Mouse (Mus musculus): ENCODE measurements around the gene Ephb4. TPM values are rescaled to one million over a fixed set of nuclear protein-coding genes. Genes with fewer than 3 reads are reported as not detected.

Gene Ephb4
- polyA plus RNA-seq, 1 experiment = 4.5 TPM

DNA sequence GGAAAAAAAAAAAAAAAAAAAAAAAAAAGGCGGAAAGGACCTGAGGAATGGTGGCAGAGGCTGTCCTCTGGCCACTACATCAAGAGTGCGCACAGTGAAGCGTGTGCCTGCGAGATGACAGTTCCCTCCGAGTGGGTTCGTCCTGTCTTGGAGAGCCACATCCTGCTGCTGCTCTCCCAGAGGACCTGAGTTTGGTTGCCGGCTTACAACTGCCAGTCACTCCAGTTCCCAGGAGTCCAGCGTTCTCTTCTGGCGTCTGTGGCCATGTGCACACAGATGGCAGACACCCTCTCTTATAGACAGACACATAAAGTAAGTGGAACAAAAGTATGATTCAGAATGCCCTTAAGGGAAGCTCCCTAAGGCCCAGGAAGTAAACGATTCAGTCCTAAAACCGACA lies 27.3 kb downstream of the Ephb4 start:
- 33% methylated on average over 11 of the region's 11 CpGs for WGBS
- Histone ChIP-seq H3K4me1 (ENCODE audit: control insufficient read depth, insufficient read depth, low read length) (peaks cover 2% of the 10 kb centered on the region), H3K27ac (ENCODE audit: control insufficient read depth, insufficient read depth, low read depth, low read length, poor library complexity) (no peak overlapping the region), H3K4me3 (replicated peaks; ENCODE audit: control insufficient read depth, low read depth, low read length) (no peak overlapping the region)
- TF ChIP-seq POLR2A (IDR thresholded peaks at IDR 0.05; ENCODE audit: borderline replicate concordance, control insufficient read depth, low read depth, low read length) (no peak), CTCF (IDR thresholded peaks at IDR 0.05; ENCODE audit: control insufficient read depth, insufficient read depth, low read length) (no peak)

DNA sequence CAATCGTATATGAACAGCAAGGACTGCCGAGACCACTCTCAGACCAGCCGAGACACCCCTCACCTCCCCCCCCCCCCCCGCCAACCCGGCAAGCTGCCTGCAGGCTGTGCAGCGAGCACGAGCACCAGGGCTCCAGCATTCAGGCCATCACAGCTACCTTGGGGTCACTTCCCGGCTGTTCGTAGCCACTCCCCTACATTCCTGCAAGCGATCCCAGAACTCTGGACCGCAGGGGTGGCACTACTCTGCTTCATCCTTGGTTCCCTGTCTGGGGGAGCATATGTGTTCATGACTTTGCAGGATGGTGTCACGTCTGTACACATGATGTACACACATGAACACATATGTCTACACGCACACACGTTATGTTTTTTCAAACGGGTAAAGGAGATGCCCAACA lies 27.7 kb downstream of the Ephb4 start:
- 43% methylated on average over 12 of the region's 15 CpGs for WGBS
- no peak overlapping the region for H3K4me3 ChIP-seq (replicated peaks; ENCODE audit: control insufficient read depth, low read depth, low read length)
- no peak overlapping the region for H3K27ac ChIP-seq (ENCODE audit: control insufficient read depth, insufficient read depth, low read depth, low read length, poor library complexity)
- peaks cover 2% of the 10 kb centered on the region for H3K4me1 ChIP-seq (ENCODE audit: control insufficient read depth, insufficient read depth, low read length)
- no peak for TF ChIP-seq CTCF (IDR thresholded peaks at IDR 0.05; ENCODE audit: control insufficient read depth, insufficient read depth, low read length)
- TF ChIP-seq POLR2A (IDR thresholded peaks at IDR 0.05; ENCODE audit: borderline replicate concordance, control insufficient read depth, low read depth, low read length) = no peak

DNA sequence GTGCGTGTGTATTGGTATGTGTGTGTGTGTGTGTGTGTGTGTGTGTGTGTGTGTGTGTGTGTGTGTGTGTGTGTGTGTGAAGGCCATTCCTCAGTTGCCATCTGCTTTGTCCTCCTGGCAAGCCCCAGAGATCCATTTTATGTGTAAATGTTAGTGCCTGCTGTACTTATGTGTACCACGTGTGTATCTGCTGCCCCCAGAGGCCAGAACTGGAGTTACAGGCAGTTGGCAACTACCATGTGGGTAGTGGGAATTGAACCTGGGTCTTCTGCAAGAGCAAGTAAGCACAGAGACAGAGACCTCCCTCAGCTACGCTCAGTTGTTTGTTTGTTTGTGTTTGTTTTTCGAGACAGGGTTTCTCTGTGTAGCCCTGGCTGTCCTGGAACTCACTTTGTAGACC lies 31.2 kb downstream of the Ephb4 start:
- 54% methylated on average over 4 of the region's 4 CpGs for WGBS
- H3K4me1 ChIP-seq (ENCODE audit: control insufficient read depth, insufficient read depth, low read length) = peaks cover 2% of the 10 kb centered on the region
- no peak overlapping the region for H3K27ac ChIP-seq (ENCODE audit: control insufficient read depth, insufficient read depth, low read depth, low read length, poor library complexity)
- H3K4me3 ChIP-seq (replicated peaks; ENCODE audit: control insufficient read depth, low read depth, low read length) = no peak overlapping the region
- TF ChIP-seq CTCF (IDR thresholded peaks at IDR 0.05; ENCODE audit: control insufficient read depth, insufficient read depth, low read length) (peak; percentile 73), POLR2A (IDR thresholded peaks at IDR 0.05; ENCODE audit: borderline replicate concordance, control insufficient read depth, low read depth, low read length) (no peak)

- 61% methylated on average over 7 of the region's 7 CpGs for WGBS
- Histone ChIP-seq H3K27ac (ENCODE audit: control insufficient read depth, insufficient read depth, low read depth, low read length, poor library complexity) (peak overlapping the region; percentile 39; the same call in 1 of the 2 replicates), H3K4me3 (replicated peaks; ENCODE audit: control insufficient read depth, low read depth, low read length) (no peak overlapping the region), H3K4me1 (ENCODE audit: control insufficient read depth, insufficient read depth, low read length) (no peaks in the 10 kb centered on the region)
- no peak for TF ChIP-seq CTCF (IDR thresholded peaks at IDR 0.05; ENCODE audit: control insufficient read depth, insufficient read depth, low read length)
- no peak for TF ChIP-seq POLR2A (IDR thresholded peaks at IDR 0.05; ENCODE audit: borderline replicate concordance, control insufficient read depth, low read depth, low read length)
These were observed 33.5 kb downstream of the Ephb4 start for GRCm38 (mm10) chr5:137383441-137383840.

- Histone ChIP-seq H3K27ac (ENCODE audit: control insufficient read depth, insufficient read depth, low read depth, low read length, poor library complexity) (no peak overlapping the region), H3K4me3 (replicated peaks; ENCODE audit: control insufficient read depth, low read depth, low read length) (no peak overlapping the region), H3K4me1 (ENCODE audit: control insufficient read depth, insufficient read depth, low read length) (no peaks in the 10 kb centered on the region)
- TF ChIP-seq POLR2A (IDR thresholded peaks at IDR 0.05; ENCODE audit: borderline replicate concordance, control insufficient read depth, low read depth, low read length) = no peak
- no peak for TF ChIP-seq CTCF (IDR thresholded peaks at IDR 0.05; ENCODE audit: control insufficient read depth, insufficient read depth, low read length)
- 77% methylated on average over 7 of the region's 7 CpGs for WGBS
These were observed 36.8 kb downstream of the Ephb4 start for GRCm38 (mm10) chr5:137386712-137387111.

GRCm38 (mm10) chr5:137391641-137392040 lies 41.7 kb downstream of the Ephb4 start:
- no peak overlapping the region for H3K4me3 ChIP-seq (replicated peaks; ENCODE audit: control insufficient read depth, low read depth, low read length)
- WGBS = 82% methylated on average over 8 of the region's 8 CpGs
- no peak overlapping the region for H3K27ac ChIP-seq (ENCODE audit: control insufficient read depth, insufficient read depth, low read depth, low read length, poor library complexity)
- no peaks in the 10 kb centered on the region; the same call in 1 of the 2 replicates for H3K4me1 ChIP-seq (ENCODE audit: control insufficient read depth, insufficient read depth, low read length)
- TF ChIP-seq CTCF (IDR thresholded peaks at IDR 0.05; ENCODE audit: control insufficient read depth, insufficient read depth, low read length) = no peak
- TF ChIP-seq POLR2A (IDR thresholded peaks at IDR 0.05; ENCODE audit: borderline replicate concordance, control insufficient read depth, low read depth, low read length) = no peak

GRCm38 (mm10) chr5:137394456-137394855 lies 44.5 kb downstream of the Ephb4 start:
- Histone ChIP-seq H3K4me1 (ENCODE audit: control insufficient read depth, insufficient read depth, low read length) (no peaks in the 10 kb centered on the region; the same call in 1 of the 2 replicates), H3K4me3 (replicated peaks; ENCODE audit: control insufficient read depth, low read depth, low read length) (no peak overlapping the region), H3K27ac (ENCODE audit: control insufficient read depth, insufficient read depth, low read depth, low read length, poor library complexity) (no peak overlapping the region)
- 59% methylated on average over 7 of the region's 7 CpGs for WGBS
- TF ChIP-seq CTCF (IDR thresholded peaks at IDR 0.05; ENCODE audit: control insufficient read depth, insufficient read depth, low read length) (no peak), POLR2A (IDR thresholded peaks at IDR 0.05; ENCODE audit: borderline replicate concordance, control insufficient read depth, low read depth, low read length) (no peak)

DNA sequence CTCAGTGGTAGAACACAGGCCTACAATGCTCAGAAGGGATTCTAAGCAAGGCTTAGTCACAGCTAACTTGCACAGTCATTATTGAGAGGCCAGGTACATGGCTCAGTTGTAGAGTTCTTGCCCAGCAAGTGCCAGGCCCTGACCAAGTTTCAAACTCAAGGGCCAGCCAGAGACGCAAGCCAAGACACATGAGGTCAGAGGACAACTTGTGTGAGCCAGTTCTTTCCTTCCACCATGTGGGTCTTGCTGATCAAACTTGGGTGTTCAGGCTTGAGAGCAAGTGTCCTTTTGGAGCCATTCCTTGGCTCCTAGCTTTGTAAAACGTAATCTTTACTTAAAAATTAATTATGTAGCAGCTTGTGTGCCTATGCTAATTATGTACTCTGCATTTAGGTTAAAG lies 54.2 kb downstream of the Ephb4 start:
- 74% methylated on average over 2 of the region's 2 CpGs for WGBS
- Histone ChIP-seq H3K27ac (ENCODE audit: control insufficient read depth, insufficient read depth, low read depth, low read length, poor library complexity) (no peak overlapping the region), H3K4me3 (replicated peaks; ENCODE audit: control insufficient read depth, low read depth, low read length) (no peak overlapping the region), H3K4me1 (ENCODE audit: control insufficient read depth, insufficient read depth, low read length) (no peaks in the 10 kb centered on the region; the same call in 1 of the 2 replicates)
- no peak for TF ChIP-seq CTCF (IDR thresholded peaks at IDR 0.05; ENCODE audit: control insufficient read depth, insufficient read depth, low read length)
- no peak for TF ChIP-seq POLR2A (IDR thresholded peaks at IDR 0.05; ENCODE audit: borderline replicate concordance, control insufficient read depth, low read depth, low read length)

DNA sequence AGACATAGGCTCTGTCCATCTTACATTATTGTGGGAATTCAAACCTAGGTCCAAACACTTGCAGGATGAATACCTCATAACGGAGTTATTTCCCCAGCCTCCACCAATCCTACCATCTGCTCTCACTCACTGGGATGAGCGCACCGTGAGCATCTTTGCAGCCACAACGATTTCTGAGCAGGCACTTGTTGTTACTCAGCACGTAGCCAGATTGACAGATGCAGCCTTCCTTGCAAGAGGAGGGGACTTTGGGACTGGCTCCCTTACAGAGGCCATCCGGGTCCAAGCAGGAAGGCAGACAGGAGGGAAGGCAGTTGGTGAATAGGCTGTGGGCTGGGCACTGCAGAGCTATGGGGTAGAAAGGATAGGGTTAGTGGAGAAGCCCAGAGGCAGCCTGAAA lies 59.5 kb downstream of the Ephb4 start:
- WGBS = 82% methylated on average over 6 of the region's 6 CpGs
- TF ChIP-seq POLR2A (IDR thresholded peaks at IDR 0.05; ENCODE audit: borderline replicate concordance, control insufficient read depth, low read depth, low read length) = no peak
- TF ChIP-seq CTCF (IDR thresholded peaks at IDR 0.05; ENCODE audit: control insufficient read depth, insufficient read depth, low read length) = no peak
- Histone ChIP-seq H3K27ac (ENCODE audit: control insufficient read depth, insufficient read depth, low read depth, low read length, poor library complexity) (no peak overlapping the region), H3K4me1 (ENCODE audit: control insufficient read depth, insufficient read depth, low read length) (no peaks in the 10 kb centered on the region), H3K4me3 (replicated peaks; ENCODE audit: control insufficient read depth, low read depth, low read length) (no peak overlapping the region)
